Mouse (Mus musculus) olfactory bulb, adult 2 months (tissue): ENCODE results near the gene Emc1. TPM values are rescaled to one million over a fixed set of nuclear protein-coding genes. Genes with fewer than 3 reads are reported as not detected.

ENCODE experiments used
- H3K27ac ChIP-seq: fragments of 200-500 bp; 2 replicates; pipeline ENCODE4 v1.5.1; 2012; ENCODE audit warnings: low read depth, low read length; ENCODE audit not compliant: insufficient read depth
- H3K4me1 ChIP-seq: fragments of 200-500 bp; 2 replicates; pipeline ENCODE4 v1.6.1; 2012; ENCODE audit warnings: low read length; ENCODE audit not compliant: control insufficient read depth, insufficient read depth
- H3K4me3 ChIP-seq: fragments of 200-500 bp; 2 replicates; pipeline ENCODE4 v1.5.1; 2012; ENCODE audit warnings: mild to moderate bottlenecking, low read depth, low read length, moderate library complexity; ENCODE audit not compliant: insufficient read depth
- CTCF ChIP-seq: fragments of 200-500 bp; IDR thresholded peaks from 2 replicates; pipeline ENCODE4 v1.5.1; 2012; ENCODE audit warnings: low read depth, mild to moderate bottlenecking, low read length, moderate library complexity; ENCODE audit not compliant: insufficient read depth
- POLR2A ChIP-seq: fragments of 200-500 bp; IDR thresholded peaks from 2 replicates; pipeline ENCODE4 v1.6.1; 2012; ENCODE audit warnings: mild to moderate bottlenecking, low read depth, low read length, moderate library complexity; ENCODE audit not compliant: insufficient read depth
- WGBS: fragments of 180-500 bp; shearing (Covaris S2); methylation state at CpG from one replicate; pipeline ENCODE4 v1.1.7; 2018; 5-methylcytosine and 5-hydroxymethylcytosine counted together
- polyA plus RNA-seq: library from polyadenylated mRNA; stranded (reverse); fragments of >200 nt; gene quantifications from 2 replicates; pipeline ENCODE4 v1.2.4, GENCODE M21; 2012; ENCODE audit warnings: low replicate concordance; ENCODE audit not compliant: missing spikeins, insufficient read depth, insufficient read length

Gene Emc1
- polyA plus RNA-seq, 1 experiment, result not detected

- TF ChIP-seq CTCF (no peak), POLR2A (no peak)
- Histone ChIP-seq H3K27ac (no peak overlapping the region), H3K4me1 (no peaks in the 10 kb centered on the region), H3K4me3 (no peak overlapping the region)
- WGBS, result 41% methylated on average over 5 of the region's 5 CpGs
Observed at GRCm38 (mm10) chr4:139343718-139344117, 8.7 kb upstream of the Emc1 start.

GRCm38 (mm10) chr4:139345416-139346019, 6.9 kb upstream of the Emc1 start:
- no peak overlapping the region for H3K27ac ChIP-seq
- WGBS, result 84% methylated on average over 23 of the region's 23 CpGs
- H3K4me1 ChIP-seq, result no peaks in the 10 kb centered on the region
- no peak overlapping the region for H3K4me3 ChIP-seq
- no peak for TF ChIP-seq POLR2A
- TF ChIP-seq CTCF, result no peak

- WGBS, result 1% methylated on average over 7 of the region's 7 CpGs
- H3K4me1 ChIP-seq, result peaks cover 7% of the 10 kb centered on the region
- no peak for TF ChIP-seq POLR2A
- TF ChIP-seq CTCF, result no peak
- no peak overlapping the region for H3K27ac ChIP-seq
- H3K4me3 ChIP-seq, result peak overlapping the region; percentile 79
Observed at GRCm38 (mm10) chr4:139352832-139353231, 445 bp downstream of the Emc1 start.

- WGBS, result 91% methylated on average over 3 of the region's 3 CpGs
- H3K4me3 ChIP-seq, result no peak overlapping the region
- TF ChIP-seq POLR2A (no peak), CTCF (no peak)
- H3K4me1 ChIP-seq, result peaks cover 4% of the 10 kb centered on the region
- no peak overlapping the region for H3K27ac ChIP-seq
Observed at GRCm38 (mm10) chr4:139357211-139357610, 4.8 kb downstream of the Emc1 start.

GRCm38 (mm10) chr4:139360761-139361548, 8.6 kb downstream of the Emc1 start:
- no peaks in the 10 kb centered on the region for H3K4me1 ChIP-seq
- H3K27ac ChIP-seq, result no peak overlapping the region
- WGBS, result 91% methylated on average over 11 of the region's 11 CpGs
- no peak for TF ChIP-seq CTCF
- no peak for TF ChIP-seq POLR2A
- no peak overlapping the region for H3K4me3 ChIP-seq

- Histone ChIP-seq H3K4me3 (no peak overlapping the region), H3K27ac (no peak overlapping the region), H3K4me1 (no peaks in the 10 kb centered on the region)
- WGBS, result 97% methylated on average over 3 of the region's 3 CpGs
- TF ChIP-seq POLR2A (no peak), CTCF (no peak)
Observed at GRCm38 (mm10) chr4:139367336-139367735, 14.9 kb downstream of the Emc1 start.

GRCm38 (mm10) chr4:139368038-139368437, 15.7 kb downstream of the Emc1 start:
- H3K4me3 ChIP-seq, result no peak overlapping the region
- H3K27ac ChIP-seq, result no peak overlapping the region
- WGBS, result 96% methylated on average over 5 of the region's 5 CpGs
- no peaks in the 10 kb centered on the region for H3K4me1 ChIP-seq
- TF ChIP-seq POLR2A, result no peak
- TF ChIP-seq CTCF, result no peak

- H3K4me1 ChIP-seq, result no peaks in the 10 kb centered on the region
- WGBS, result 93% methylated on average over 4 of the region's 4 CpGs
- no peak overlapping the region for H3K4me3 ChIP-seq
- no peak for TF ChIP-seq POLR2A
- no peak for TF ChIP-seq CTCF
- no peak overlapping the region for H3K27ac ChIP-seq
Observed at GRCm38 (mm10) chr4:139373130-139373529, 20.7 kb downstream of the Emc1 start.

GRCm38 (mm10) chr4:139373531-139373930, 21.1 kb downstream of the Emc1 start:
- no peak for TF ChIP-seq CTCF
- TF ChIP-seq POLR2A, result no peak
- Histone ChIP-seq H3K27ac (no peak overlapping the region), H3K4me3 (no peak overlapping the region), H3K4me1 (no peaks in the 10 kb centered on the region)
- WGBS, result 91% methylated on average over 10 of the region's 10 CpGs
